Mouse (Mus musculus) myocyte (in vitro differentiated cells): ENCODE results near the gene Krtap29-1.

Source experiments
- MAX ChIP-seq: IDR thresholded peaks from one replicate; pipeline ENCODE4 v1.6.1; 2011; ENCODE audit warnings: low read depth, mild to moderate bottlenecking, control low read depth
- MYOD1 ChIP-seq, 3 experiments: IDR thresholded peaks; one replicate each; pipeline ENCODE4 v1.6.1; 2011; ENCODE audit warnings: control low read depth in 2 of 3, low read depth in 2 of 3, mild to moderate bottlenecking in 2 of 3, moderate library complexity in 1 of 3; ENCODE audit not compliant: insufficient read length in 2 of 3, control insufficient read depth in 1 of 3
- MYOG ChIP-seq, 3 experiments: IDR thresholded peaks; one replicate each; pipeline ENCODE4 v1.6.1; 2011; ENCODE audit warnings: control low read depth in 2 of 3, low read depth in 2 of 3, mild to moderate bottlenecking in 2 of 3; ENCODE audit not compliant: insufficient read length in 2 of 3, control insufficient read depth in 1 of 3, insufficient read depth in 1 of 3
- POLR2A ChIP-seq: IDR thresholded peaks from one replicate; pipeline ENCODE4 v1.6.1; 2011; ENCODE audit warnings: low read depth, mild to moderate bottlenecking, control low read depth, moderate library complexity; ENCODE audit not compliant: insufficient read length
- POLR2AphosphoS2 ChIP-seq: IDR thresholded peaks from one replicate; pipeline ENCODE4 v1.6.1; 2011; ENCODE audit warnings: low read depth, control low read depth; ENCODE audit not compliant: insufficient read length
- SRF ChIP-seq: IDR thresholded peaks from one replicate; pipeline ENCODE4 v1.6.1; 2011; ENCODE audit warnings: low read depth; ENCODE audit not compliant: control insufficient read depth, insufficient read length
- USF1 ChIP-seq: IDR thresholded peaks from one replicate; pipeline ENCODE4 v1.6.1; 2011; ENCODE audit warnings: low read depth, mild to moderate bottlenecking, control low read depth, moderate library complexity

DNA sequence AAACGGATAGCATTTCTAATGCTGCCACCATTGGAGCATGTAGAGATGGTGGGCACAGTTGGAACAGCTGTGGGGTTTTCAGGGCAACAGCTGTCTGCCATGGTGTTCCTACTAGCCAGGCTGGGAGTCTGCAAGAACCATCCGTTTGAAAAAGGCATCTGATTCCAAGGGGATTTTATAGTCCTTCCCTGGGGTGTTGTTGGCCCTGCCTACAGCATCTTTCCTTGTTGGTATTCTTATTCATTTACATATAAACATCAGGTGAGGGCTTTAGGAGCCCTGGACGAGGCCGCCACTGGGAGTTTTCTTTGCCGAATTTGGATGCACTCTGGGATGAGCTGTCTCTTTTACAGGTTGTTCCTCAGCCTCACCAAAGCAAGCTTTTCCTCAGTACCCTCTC lies at the start of gene Krtap29-1:
- no peak for TF ChIP-seq POLR2A
- no peak for TF ChIP-seq POLR2AphosphoS2
- no peak for TF ChIP-seq MAX
- TF ChIP-seq MYOD1 (IDR thresholded peaks at IDR 0.05; ENCODE audit: control insufficient read depth in 1 of 3, insufficient read length in 2 of 3, low read depth in 2 of 3): no peak
- TF ChIP-seq SRF: no peak
- no peak for TF ChIP-seq USF1
- TF ChIP-seq MYOG (IDR thresholded peaks at IDR 0.05; ENCODE audit: control insufficient read depth in 1 of 3, insufficient read depth in 1 of 3, insufficient read length in 2 of 3, low read depth in 2 of 3): no peak
